Mouse (Mus musculus): ENCODE data around the gene Cbln1.

Gene Cbln1

DNA sequence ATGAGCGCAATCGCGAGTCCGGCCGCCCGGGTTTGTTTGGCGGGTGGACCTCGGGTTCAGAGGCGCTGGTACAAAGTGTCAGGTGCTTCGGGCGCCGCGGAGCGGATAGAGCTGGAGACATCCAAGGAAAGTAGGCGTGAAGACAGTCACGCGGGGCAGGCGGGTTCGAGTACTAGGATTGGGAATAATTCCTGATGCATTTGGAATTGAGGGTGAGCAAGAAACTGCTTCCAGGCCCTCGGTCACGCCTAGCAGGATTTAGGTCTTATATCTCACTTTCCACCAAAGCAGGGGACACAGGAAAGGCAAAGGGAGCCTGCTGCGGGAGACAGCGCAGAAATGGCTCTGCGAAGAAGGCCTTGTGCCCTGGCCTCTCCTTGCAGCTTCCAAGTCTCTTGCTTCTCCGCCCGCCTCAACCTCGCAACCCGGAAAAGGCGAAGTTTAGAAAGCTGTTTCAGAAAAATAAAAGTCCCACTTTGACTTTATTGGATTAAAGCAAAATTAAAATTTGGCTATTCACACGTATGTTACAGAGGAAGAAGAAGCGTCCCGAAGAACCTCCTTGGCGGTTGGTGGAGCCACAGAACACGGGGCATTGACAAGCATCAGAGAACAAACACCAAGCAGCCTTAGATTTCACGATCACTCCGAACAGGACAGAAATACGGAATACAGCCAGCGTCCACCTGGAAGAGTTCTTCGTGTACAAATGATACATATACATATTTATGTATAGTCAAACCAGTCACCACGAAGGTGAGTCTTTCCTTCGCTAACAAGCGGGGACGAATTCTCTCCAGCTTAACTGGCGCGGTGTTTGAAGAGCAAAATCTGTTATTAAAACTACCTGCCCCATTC lies 3.2 kb downstream of the Cbln1 start:
- DNase-seq = no peak

DNA sequence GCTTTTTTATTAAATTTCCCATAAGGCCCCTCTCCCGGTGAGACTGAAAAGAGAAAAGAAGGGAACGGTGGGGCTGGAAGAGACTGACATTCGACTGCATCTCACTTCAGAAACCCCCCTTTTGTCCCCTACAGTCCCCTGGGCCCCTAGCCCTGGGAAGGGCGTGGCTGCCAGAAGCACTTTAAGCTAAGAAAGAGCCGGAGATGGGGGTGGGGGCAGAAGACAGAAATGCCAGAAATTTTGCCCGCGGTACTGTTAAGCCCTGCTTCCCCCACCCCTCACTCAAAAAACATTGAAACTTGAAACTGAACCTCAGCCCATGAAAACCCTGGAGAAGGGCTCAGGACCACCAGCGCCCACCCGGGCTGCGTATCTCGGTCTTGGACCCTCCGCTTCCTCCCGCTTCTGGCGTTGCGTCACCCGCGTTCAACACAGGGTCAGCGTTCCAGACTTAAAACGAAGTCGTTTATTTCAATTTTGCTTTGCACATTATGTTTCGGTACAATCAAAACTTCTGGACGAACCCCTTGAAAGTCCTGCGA lies 3.9 kb downstream of the Cbln1 start:
- DNase-seq = no peak

DNA sequence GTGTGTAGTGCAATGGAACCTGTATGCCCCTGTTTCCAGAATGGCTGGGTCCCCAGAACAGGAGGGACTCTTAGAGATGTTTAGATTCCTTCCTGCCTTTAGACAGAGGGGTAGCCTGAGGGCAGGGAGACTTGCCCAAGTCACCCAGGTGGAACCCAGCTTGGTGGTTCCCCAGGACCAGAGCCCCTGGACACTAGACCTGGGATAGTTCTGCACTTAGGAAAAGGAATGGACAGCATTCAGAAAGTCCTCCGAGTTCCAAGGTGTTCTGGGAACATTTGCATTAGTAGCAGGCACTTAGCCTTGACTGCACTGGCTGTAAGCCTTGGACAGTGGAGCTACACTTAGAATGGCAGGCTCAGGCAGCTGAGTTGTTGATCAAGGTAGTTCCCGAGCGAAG lies 4.5 kb downstream of the Cbln1 start:
- no peak for DNase-seq

DNA sequence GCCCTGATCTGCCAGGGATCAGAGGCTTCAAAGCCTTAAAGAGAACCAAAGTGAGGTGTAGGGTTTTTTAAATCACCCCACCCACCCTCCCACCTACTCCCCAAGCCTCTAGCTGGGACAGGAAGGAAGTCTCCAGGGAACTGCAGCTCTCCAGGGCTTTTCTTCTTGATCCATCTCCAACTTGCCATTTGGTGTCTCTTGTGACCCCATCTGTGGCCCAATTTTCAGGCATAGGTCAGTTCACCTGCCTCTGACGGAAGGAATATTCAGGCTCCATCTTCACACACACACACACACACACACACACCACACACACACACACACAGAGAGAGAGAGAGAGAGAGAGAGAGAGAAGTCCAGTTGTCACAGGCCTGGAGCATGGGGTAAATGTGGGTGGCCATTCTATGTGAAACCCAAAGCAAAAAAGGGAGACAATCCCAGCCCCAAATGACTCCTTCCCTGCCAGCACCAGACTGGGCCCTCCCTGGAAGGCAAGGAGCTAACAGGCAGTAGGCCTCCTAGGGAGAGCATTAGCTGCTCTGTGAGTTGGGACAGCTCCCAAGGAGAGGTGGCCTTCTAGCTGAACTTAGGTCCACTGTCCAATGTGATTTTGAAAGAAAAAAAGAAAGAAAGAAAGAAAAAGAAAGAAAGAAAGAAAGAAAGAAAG lies 5.3 kb downstream of the Cbln1 start:
- no peak for DNase-seq

DNA sequence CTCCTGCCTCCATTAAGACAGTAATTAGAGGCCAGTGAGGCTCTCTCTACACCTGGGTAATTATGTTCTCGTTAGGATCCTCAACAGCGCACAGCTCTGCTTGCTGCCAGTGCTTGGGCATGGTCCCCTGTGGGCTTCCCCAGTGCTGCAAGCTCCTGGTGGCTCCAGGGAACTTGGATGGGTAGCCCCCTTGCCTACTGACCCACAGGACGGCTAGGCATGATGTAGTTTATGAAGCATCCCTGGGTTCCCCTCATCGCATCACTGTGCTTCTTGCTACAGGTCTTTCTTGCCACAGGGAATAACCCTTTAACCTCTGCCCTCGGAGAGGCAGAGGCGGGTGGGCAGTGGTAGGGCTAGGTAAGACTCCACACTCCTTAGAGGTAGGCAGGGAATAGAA lies 6.1 kb downstream of the Cbln1 start:
- no peak for DNase-seq

DNA sequence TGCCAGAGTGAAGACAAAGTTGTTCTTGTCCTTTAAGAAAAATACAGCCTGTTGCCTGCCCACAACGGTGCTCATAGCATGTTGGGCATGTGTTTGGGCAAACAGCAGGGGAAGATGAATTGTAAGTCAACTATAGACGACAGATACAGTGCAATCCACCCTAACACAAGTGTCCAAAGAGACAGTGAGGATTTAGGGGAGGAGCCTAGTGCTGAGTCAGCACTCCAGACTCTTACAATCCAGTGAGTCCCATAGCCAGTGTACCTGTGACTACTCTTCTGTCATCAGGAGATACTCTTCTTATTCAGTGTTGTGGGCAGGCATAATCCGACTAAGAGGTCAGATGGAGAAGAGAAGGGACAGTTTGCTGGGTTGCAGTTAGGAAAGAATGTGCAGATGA lies 8.0 kb downstream of the Cbln1 start:
- no peak for DNase-seq

DNA sequence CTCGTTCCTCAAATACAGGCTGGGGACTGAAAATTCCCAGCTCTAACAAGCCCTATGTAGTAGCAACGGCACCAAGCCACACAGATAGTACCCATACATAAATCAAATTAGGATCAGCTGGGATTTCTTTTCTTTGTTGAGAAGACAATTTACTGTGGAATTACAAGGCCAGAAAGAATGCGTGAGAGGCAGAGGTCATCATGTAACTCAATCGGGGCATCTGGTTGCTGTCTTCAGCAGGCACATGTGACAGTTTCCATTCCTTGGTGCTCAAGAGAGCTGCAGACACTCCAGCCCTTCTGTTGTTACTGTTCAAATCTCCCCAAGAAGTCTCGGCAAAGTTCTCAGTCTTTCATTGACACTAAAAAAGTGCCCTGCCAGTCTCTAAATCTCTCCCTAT lies 10.6 kb downstream of the Cbln1 start:
- no peak for DNase-seq

DNA sequence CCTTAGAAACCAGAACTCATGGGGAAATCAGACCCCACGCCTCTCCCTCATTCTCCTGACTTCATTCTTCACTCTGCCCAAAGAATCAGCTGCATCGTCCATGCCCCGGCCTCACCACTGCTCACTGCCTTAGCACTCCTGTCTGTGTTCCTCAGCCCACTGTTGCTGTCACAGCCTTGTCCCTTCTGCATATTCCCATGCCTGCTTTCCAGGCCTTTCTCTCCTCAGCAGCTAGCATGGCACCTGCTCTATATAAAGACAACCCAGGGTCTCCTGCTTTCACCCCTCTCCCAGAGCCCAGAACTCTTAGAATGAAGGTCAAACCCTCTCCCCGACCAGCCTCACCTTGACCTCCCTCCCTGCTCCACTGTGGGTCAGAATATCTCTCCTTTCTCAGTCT lies 15.5 kb downstream of the Cbln1 start:
- no peak for DNase-seq

DNA sequence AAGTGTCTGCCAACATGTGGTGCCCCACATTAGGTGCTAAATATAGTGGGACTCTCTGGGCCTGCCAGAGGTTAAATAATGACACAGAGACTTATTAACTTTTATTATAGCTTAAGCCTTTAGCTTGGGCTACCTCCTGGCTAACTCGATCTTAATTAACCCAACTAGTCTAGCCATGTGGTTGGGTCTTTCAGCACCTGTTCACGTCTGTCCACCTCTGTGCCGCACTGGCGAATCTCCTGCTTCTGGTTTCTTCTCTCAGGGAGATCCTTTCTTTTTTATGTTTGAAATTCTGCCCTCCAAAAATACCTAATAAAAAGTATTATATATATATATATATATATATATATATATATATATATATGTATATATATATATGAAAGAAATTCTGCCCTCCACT lies 19.6 kb downstream of the Cbln1 start:
- DNase-seq = no peak

DNA sequence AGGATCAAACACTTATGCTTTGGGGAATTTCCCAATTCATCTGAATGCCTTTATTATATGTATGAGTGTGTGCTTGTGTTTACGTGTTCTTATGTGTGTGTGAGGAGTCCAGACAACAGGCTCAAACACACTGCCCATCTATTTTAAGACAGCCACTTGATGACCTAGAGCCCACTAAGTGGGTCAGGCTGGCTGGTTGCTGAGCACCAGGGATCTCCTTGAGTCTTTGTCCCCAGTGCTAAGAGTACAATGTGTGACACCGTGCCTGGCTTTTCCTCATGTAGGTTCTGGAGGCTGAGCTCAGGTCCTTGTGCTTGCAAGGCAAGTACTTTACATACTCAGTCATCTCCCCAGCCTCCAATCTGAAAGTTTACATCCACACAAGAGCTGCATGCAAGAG lies 20.7 kb downstream of the Cbln1 start:
- no peak for DNase-seq

DNA sequence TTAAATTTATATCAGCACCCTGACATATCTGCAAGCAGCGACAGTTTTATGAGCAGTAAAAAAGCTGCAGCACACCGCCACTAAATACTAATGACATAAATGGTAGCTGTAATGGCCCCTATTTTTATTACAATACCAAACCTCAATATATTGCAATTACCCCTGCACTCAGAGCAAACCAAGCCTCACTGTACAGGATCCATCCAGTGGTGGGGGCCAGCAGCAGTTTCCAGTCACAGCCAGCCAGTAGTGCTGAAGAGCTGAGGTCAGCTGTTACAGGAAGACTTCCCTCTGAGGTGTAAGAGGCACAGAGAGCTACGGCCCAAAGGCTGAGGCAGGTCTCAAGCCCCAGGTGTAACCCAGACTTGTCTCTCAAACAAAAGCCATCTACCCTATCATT lies 37.8 kb downstream of the Cbln1 start:
- no peak for DNase-seq

DNA sequence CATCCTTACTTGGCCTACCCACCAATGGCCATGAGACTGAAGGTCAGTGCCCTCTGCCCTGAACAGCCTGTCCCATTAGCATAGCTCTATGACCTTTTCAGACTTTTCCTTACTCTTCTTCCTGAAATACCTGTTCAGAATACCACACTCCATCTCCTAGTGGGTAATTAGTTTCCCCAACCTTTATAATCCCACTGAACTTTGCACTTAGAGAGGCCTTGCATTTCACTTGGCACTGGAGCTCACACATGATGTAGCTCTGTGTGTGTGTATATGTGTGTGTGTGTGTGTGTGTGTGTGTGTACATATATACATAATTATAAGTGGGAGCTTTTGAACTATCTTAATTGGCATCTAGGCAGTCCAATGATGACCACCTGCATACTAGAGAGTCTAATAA lies 45.2 kb downstream of the Cbln1 start:
- DNase-seq = no peak

DNA sequence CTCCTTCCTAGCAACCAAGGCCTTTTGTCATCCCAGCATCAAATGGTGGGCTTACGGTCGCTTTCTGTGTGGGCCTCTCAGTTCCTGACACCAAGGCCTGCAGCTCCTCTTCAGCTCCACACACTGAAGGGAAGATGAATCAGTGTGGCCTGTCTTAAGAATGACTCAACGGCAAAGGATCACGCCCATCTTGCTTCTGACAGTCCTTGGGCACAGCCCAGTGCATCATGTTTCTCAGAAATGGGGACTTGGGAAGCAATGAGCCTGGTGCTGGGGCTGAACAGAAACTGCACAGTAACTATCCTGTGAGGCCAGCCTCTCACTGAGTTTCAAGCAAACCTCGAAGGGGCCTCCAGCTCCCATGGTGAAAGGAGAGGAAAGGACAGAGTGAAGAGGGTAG lies 47.7 kb downstream of the Cbln1 start:
- no peak for DNase-seq

DNA sequence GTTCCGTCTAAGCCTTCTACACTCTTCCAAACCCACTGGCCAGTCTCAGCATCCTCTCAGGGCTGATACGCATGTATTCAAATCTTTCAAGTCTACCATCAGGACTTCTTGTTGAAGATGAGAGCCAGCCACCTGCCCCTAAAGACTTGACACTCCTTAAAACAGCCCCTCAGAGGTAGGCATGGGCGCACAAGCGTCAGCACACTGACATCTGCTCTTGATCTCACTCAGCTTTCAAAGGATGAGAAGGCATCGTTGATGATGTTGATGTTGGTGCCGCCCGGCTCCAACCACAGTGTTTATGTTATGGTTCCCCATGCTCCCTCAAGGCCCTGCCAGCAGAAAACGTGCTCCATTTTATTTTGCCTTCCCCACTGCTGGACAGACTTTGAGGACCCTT lies 50.7 kb downstream of the Cbln1 start:
- no peak for DNase-seq

Data from thymus, postnatal 36 days (tissue).